Mouse (Mus musculus): ENCODE results near the gene Itga2b.

DNA sequence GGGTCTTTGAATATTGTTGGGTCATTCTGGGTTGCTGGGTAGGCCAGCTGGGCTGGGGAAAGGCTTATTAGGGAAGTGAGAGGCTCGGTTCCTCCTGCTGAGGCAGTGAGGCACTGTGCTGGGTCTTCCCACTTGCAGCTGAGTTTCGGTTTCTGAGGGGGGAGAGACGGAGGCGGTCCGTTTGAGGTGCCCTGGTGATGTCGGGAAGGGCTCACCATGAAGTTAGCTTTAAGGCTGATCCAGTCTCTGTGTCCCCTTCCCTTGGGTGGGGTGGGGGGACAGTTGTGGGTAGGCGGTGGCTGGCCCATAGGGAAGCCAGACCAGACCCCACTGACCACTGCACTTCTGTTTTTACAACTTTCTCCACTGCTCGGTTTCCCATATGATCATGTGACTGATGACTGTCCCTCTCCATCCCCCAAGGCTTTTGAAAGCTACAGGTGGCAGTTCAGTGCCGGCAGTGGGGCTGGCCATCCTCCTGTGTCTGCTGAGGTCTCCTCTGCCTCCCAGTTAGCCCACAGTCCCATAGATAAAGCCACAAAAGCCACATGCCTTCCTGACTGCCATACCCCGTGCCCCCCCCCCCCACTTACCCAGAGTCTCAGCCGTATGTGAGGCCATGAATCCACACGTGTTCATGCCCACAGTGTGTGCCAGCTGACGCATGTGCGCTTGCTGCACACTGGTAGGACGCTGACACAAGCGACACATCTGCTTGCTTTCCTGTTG is 37.6 kb downstream of the Itga2b start:
- TF ChIP-seq CTCF (IDR thresholded peaks at IDR 0.05; ENCODE audit: low read depth, low read length), result no peak
- no peak for TF ChIP-seq TAL1 (conservative IDR thresholded peaks at IDR 0.05; ENCODE audit: low read depth, low read length)
- TF ChIP-seq GATA1 (IDR thresholded peaks at IDR 0.05; ENCODE audit: borderline replicate concordance, low read length), result no peak
- no peak for TF ChIP-seq POLR2AphosphoS5 (IDR thresholded peaks at IDR 0.05; ENCODE audit: insufficient replicate concordance, low read depth, low read length)
- no peak for TF ChIP-seq GATA2 (IDR thresholded peaks at IDR 0.05; ENCODE audit: borderline replicate concordance, low read depth, low read length)
